Mouse (Mus musculus) cerebellum, adult 9-10 months (tissue): ENCODE results near the gene Hpdl.
"Not testable (repeated sequence)": the region's sequence is repeated elsewhere in the genome, so short reads cannot be mapped to it uniquely, and the experiment has no call there.

ENCODE experiments used
- DNase-seq: peaks from one replicate; pipeline ENCODE4 v3.0.0; 2022

Hpdl gene

DNA sequence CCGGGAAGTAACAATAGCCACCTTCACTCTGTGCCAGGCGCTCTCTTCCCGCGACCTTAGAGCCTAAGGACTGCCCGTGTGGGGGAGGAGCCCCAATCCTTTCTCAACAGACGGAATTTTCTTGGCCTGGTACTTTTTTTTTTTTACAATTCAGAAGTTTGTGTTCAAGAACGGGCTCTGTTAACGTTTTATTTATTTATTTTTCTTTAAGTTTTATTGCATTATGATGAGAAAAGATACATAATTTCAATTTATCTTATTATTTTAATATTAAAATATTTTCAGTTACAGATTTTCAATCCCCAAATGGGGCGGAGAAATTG lies at the start of gene Hpdl:
Gene Hpdl (minus strand): TSS at position 14 of the 323 bp plus-strand sequence.
- DNase-seq = peak; percentile 74

DNA sequence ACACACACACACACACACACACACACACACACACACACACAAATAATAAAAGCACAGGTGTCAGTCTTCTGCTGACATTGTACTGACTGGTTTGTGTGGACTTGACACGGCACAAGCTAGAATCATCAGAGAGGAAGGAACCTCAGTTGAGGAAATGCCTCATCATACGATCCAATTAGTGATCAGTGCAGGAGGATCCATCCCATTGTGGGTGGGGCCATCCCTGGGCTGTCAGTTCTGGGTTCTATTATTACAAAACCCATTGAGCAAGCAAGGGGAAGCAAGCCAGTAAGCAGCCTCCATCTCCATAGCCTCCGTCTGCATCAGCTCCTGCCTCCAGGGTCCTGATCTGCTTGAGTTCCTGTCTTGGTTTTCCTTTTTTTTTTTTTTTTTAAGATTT lies 48.4 kb upstream of the Hpdl start:
- DNase-seq = no peak

DNA sequence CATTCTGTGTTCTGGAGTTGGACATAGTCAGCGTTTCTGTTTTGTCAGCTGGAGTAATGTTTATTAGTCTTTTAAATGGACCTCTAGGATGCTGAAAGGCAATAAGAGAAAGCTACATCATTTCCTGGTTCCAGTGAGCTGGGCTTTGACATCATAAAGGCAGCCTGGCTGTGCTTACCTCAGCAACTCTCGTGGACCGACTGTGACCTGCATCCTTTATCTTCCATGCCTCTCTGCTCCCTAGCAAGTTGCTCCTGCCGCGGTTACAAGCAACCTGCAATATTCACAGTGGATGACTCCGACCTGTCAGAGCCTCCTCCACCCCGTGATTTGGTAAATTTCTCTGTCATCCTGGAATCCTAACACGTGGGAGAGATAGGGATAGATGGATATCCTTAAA lies 40.5 kb upstream of the Hpdl start:
- DNase-seq = no peak

DNA sequence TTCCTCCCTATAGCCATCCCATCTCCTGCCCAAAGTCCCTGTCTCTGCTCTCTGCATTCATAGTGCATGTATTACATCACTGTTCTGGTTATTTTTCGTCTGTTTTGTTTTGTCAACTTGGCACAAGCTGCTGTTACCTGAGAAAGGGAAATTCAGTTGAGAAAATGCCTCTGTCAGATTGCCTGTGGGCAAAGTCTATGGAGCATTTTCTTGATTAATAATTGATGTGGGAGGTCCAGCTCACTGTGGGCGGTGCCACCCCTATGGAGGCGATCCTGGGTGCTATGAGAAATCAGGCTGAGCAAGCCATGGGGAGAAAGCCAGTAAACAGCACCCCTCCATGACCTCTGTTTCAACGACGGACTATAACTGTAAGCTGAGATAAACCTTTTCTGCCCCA lies 38.2 kb upstream of the Hpdl start:
- DNase-seq = no peak

DNA sequence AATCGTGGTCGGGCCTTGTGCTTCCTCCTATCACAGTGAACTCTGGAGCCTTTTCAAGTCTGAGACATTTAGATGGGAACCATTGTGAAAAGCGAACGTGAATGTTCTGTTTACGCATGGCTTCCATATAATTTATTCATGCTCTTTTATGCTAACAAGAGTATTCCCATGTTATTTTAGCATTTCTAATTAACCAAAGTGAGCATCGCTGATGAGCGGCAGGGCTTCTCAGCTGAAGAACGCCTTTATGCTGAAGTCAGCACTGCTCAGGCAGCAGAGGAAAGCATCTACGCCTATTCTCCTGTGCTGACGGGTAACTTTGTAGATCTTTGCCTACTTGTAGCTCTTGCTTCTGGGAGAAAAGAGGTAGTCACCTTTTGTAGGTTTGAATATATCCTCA lies 35.7 kb upstream of the Hpdl start:
- no peak for DNase-seq

DNA sequence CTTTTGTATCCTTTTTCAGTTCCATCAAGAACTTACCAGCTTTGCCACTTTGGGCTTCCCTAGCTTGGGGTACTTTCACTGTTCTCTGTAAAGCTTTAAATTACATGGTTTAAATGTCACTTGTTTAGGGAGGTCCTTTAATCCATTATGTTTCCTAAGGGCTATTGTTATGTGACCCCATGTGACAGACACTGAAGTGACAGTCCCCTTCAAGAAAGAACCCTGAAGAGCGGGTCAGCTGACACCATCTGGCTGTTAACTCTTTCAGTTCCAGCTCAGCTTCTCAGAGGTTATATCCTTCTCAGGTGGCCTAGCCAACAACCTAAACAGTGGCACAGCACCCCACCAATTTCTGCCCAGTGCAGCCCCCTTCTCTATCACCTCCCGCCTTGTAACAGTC lies 32.8 kb upstream of the Hpdl start:
- DNase-seq = no peak

DNA sequence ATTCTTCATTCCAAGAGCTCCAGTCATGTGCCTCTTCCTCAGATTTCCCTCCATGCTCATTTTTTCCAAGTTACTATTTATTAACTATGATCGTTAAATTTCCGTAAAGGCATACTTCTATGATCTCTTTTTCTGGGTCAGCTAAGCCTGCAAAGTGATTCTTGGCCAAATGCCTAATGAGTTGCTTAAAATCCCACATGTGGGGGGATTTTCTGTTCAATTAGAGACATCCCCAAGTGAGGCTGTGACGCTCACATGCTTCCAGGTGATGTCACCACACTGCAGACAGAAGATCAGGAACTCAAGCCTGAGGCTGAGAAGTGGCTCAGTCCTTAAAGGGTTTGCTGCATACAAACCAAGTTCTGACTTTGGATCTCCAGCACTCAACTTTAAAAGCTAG lies 28.4 kb upstream of the Hpdl start:
- DNase-seq = no peak

DNA sequence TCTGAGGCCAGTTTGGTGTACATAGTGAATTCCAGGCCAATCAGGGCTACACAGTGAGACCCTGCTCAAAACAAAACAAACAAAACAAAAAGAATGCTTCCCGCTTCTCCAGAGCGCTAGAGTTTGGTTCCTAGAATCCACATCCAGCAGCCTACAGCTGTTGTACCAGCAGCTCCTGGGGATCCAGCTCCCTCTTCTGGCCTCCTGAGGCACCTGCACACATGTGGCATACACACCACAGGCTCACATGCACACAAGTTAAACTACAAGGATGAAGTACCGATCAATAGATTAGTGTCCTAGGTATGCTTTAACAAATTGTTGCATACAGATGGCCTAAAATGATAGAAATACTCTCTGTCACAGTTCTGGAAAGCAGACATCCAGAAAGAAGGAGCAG lies 22.8 kb upstream of the Hpdl start:
- DNase-seq = no peak

DNA sequence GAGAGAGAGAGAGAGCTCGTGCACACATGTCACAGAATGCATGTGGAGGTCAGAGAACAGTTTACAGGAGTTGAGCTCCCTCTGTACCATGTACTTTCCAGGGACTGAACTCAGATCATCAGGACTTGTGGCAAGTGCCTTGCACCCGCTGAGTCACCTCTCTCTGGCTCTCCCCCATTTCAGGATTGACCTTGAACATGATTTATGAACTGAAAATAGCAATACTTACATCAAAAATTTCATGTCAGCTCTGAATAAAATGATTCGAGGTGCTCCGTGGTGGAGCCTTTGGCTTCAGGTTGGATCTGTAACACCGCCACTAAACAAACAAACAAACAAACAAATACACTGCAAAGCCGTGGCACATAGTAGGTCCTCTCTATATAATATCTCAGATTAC lies 19.3 kb upstream of the Hpdl start:
- no peak for DNase-seq

DNA sequence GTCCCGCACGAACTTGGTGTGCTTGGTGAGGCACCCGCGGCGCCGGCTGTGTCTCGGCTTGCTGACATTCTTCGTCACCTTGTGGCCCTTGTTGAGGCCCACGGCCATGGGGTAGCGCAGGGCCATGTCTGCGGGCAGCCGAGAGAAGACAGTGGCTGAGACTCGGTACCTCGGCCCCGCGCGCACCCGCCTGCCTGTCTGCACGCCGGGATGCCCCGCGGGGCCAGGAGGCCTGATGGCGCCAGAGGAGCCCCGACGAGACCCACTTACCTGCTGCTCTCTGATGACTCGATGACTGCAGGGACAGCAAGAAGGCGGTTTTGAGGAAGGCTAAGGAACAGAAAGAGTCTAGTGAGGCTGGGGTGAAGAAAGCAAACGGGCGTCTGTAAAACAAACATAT lies 18.6 kb upstream of the Hpdl start:
- DNase-seq = not testable (repeated sequence)

DNA sequence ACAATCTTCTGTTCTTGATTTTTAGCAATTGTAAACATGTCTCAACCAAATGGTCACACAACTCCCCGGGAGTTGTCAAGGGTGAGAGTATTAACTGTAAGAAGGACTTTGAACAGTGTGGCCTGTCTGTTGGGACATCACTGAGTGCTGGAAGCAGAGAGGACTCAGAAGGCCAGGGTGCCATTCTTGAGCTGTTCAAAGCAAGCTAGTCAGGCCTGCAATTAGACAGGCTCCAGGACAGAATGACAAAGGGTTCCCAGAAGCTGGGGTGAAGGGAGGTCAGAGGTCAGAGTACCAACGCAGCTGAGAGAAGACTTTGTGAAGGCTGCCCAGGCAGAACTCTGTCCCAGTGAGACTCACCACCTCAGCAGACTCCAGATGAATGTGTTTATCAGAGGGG lies 17.5 kb upstream of the Hpdl start:
- DNase-seq = no peak

DNA sequence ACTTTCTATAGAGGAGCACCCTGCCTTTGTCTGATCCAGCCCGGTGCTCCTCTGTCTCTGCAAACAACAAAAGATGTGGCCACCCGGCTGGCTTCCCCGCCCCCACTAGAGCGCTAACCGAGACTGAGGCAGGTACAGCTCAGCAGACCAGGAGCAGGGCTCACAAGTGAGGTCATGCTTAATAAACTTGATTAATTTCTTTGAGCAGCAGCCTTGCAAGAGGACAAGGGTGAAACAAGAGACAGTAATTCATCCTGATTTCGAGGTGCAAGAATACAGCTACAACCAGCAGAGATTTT lies 8.5 kb upstream of the Hpdl start:
- no peak for DNase-seq

DNA sequence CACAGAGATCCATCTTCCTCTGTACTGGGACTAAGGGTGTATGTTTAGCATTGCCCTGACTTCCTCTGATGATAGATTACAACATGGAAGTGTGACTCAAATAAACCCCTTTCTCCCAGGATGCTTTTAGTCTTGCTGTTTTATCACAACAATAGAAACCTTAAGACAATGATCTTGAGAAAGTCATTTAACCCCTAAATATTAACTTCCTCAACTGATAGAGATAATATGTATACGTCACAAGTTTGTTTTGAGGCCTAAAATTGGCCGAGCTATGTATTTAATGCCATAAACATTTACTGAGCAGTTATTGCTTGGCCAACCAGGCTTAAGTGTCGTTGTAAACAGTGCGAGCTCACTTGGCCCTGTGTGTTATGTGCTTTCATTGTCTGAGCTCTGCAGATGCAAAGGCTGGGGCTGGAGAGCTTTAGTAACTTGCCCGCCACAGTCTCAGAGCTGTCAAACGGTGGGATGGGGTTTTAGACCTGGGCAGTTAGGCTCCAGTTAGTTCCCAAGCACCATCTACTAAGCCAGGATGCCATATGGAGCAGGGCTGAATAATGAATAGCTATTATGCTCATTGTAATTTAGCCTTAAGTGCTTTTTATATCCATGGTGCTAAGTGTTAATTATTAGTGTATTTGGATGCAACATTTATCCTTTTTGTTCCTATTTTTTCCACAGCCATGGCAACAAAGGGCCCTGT lies 8.0 kb upstream of the Hpdl start:
- DNase-seq = no peak

DNA sequence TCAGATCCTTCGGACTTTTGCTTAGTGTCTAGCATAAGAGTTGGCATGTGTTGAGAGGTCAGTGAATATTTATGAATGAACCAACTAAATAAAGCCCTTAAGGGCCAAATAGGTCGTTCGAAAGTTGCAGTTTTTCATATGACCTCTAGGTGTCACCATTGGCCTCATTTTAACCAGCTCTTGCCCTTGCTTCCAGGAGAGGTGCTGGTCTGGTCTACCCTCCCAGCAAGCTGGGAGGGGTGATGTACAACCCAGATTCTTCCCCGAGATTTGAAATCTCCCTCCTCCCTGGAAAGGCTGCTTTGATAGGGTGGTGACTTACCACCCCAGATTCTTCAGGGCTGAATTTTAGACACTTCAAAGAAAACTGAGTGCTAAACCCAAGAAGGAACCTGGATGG lies 6.3 kb upstream of the Hpdl start:
- DNase-seq = peak; percentile 88

DNA sequence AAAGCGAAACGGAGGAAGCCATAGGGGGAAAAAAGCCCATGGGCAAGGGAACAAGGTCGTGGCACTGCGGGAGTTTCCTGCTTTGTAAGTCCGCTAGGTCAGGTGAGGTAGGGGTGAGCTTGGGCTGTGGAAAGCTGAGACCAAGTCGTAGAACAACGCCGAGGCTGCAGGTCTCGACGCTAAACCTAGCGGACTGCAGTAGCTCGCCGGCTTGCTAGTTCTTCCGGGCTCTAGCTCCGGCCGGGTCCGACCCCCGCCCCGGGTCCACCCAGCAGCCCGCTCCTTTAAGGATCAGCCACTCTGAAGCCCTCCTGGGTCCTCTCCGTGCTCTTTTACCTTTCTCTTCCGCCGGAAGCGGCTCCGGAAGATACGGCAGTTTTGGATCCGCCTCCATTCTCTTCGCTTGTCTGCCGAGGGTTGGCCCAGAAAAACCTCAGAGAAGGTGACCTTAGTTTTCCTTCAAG lies 3.1 kb upstream of the Hpdl start:
- peak; percentile 84 for DNase-seq

DNA sequence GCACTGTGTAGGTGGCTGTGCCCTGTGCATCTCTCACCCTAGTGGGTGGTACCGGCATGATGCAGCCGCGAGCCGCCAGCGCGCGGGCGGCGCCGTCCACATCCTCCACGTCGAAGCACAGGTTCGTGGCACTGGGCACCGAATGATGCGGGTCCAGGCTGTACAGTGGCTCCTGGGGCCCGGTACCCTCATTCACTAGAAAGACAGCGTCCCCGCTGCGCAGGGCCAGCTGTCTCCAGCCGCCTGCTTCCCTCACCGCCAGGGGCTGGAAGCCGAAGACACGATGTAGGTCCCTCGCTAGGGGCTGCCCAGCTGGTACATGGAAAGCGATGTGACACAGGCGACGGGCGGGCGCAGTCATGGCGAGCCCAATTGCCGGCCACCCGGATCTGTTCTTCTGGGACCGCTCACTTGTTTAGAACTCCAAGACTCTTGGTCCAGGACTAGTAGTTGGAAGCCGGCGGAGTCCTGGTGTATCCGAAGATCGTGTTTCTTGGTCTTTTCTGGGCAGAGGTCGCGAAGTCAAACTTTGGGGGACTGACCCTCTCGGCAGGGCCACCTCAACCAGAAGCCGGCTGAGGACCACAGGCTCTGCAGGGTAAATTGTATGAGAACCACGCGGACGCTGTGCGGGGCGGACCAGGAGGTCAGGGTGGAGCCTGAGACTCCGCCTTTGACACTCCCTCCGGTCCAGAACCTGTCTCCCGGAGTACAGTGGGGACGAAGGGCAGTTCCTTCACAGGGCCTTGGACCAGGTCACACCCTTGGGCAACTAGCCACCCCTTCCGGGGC lies 409 bp downstream of the Hpdl start:
- no peak for DNase-seq

DNA sequence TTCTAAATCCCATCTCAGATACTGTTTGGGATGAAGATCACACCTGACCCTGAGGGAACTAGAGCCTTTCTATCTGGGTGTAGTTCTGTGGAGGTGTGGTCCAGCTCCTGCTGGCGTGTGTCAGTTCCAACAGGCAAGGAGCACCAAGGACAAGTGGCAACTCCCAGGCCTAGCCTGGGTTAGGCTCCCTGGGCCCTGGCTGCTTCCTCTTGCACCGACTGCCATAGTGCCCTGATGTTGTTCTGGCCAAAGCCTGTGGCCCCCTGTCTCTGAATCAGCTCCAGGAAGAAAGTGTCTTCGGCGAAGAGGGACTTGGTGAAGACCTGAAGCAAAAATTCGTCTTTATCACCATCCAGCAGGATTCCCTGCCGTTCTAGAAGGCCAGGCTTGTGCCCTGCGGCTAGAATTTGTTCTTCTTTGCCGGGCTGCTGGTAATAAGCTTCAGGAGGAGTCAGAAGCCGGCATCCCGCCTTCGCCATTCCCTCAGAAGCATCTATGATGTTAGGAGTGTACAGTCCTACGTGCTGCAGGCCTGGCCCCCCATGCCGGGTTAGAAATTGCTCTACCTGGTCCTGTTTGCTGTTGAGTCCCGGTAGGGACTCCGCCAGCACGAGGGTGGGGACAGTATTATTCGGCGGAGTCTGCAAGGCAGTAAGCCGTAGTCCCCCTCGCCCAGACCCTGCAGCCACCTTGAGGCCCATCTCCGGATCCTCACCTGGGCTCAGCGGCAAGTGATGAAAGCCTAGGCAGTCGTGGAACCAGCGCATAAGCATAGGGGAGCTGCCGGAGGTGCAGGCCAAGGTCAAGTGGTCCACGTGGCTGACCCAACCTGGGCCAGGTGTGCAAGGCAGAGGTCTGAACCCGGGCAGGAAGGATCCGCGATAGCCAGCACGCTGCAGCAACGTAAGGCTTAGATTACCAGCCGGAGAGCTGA lies 1.3 kb downstream of the Hpdl start:
- DNase-seq = no peak

DNA sequence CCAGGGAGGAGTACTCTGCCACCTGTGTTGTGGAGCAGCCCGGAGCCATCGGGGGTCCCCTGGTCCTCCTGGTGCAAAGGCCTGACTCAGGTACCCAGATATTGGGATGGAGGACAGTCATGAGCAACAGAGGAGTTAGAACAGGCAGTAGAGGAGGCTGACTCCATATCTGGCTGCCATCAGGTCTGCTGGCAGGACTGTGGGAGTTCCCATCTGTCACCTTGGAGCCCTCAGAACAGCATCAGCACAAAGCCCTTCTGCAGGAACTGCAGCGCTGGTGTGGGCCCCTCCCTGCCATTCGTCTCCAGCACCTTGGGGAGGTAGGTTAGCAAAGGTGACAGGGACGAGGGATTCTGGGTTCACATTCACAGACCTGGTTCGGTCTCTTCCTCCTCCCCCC lies 4.0 kb downstream of the Hpdl start:
- peak; percentile 84 for DNase-seq

DNA sequence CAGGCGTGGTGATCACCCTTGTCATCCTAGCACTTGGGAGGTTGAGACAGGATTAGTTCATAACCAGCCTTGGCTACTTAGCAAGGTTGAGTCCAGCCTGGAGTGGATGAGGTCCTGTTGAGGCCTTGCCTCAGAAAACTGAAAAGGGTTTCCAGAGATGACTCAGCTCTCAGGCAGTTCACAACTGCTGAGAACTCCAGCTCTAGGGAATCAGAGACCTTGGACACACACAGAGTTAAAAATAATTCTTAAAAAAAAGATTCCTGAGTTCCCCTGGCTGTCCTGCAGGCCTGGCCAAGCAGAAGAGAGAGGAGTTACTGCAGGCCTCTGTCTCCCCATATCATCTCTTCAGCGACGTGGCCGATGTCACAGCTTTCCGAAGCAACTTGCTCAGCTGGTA lies 6.2 kb downstream of the Hpdl start:
- no peak for DNase-seq

DNA sequence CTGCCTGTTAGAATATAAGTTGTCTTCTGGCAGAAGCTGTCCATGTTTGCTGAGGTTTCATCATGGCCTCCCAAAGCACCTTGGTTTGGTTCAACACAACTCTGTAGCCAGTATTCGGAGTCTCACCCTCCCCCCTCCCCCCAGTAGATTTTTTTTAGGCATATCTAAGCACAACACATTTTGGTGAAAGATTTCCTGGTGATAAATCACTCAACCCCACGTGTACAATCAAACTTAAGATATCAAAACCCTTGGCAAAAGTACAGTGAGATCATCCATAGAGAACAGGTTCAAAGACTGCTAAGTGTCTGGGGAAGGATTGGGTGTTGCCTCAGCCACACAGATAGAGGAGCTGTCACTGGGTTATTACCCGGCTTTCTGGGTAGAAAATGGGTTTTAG lies 10.5 kb downstream of the Hpdl start:
- DNase-seq = no peak

DNA sequence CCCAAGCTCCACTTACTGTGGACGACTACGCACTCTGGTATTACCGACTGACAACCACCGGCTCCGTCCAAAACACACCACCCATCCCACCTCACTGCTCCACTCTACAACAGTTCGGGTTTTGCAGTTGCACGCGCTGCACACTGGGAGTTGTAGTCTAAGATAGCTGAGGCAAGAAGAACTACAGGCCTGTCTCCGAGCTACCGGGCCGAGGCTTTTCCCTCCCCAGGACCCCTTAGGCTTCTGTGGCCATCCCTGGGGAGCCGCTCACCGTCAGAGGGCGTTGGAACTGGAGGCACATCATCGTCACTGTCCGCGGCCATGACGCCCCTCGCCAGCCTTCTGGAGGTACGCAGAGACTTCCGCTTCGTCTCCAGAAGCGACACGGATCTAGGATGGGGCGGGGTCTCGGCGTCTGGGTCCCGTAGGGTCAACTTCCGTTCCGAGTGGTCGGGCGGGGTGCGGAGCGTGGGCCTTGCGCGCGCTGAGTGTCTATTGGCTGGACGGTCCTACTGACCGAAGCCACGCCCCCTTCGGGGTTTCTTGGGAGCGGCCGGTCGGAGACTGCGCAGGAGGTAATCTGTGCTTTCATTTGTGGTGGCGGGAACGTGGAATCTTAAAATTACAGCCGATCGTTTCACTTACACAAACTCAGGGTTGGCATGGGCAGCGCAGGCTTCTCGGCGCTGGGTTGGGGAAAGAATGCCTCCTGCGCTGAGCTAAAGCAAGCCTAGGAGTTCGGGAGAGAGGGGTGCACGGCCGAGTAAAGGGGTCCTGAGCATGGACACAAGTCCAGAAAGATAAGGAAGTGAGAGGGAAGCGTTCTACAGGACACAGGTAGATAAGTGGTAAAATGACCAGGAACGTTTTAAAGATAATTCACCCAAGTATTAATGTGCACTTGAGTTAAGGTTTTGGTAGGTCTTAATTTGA lies 14.0 kb downstream of the Hpdl start, which contains the start of the genes Toe1 and Mutyh:
Gene Toe1 (minus strand): TSS at position 444 of the 933 bp plus-strand sequence.
Gene Mutyh (plus strand): TSS at position 527 of the 933 bp plus-strand sequence.
- peak; percentile 92 for DNase-seq

DNA sequence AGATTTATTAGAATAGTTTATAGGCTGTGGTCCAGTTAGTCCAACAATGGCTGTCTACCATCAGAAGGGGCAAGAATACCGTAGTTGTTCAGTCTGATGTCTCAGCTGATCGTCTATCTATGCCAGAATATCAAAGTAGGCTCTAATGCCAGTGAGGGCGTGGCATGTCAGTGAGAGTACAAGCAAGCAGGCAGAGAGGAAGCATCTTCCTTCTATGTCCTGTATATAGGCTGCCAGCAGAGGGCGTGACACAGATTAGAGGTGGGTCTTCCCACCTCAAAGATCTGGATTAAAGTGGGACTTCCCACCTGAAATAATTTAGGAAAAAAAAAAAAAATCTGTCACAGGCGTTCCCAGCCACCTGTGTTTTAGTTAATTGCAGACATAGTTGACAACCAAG lies 21.6 kb downstream of the Hpdl start:
- DNase-seq = no peak
